In the genomic region with DNA sequence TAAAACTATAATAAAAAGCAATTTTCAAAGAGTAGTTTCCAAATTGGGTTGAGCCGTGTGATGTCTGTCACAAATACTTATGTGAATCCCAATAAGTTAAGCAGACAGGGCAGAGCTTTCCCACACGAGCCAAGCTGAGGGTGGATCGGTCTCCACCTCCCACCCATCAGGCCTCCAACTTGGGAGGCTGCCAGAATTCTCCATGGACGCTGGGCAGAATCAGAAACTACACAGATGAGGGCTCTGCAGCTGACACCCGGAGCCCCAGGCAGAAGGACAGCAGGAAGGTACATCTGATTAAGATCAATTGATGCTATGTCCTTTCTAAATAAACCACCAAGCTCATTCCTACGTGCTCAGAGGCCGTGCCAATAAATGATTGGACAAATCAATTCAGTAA, we compare ENCODE assay signal across 19 mouse cellular contexts. TPM values are rescaled to one million over a fixed set of nuclear protein-coding genes. Genes with fewer than 3 reads are reported as not detected.
DNase-seq lines count a peak whose midpoint lies in the region; ATAC-seq lines count a peak whose summit lies in the region.
"Had no signal": no experiment of that assay in that cellular context is flagged by ENCODE, and none has a peak within 500 bp of the region (broad histone marks: within the 10 kb centered on the region; RNA-seq: fewer than 3 reads in every experiment).

No protein-coding gene starts in this region.

- no peak overlapping the region for H3K4me2 ChIP-seq in midbrain, embryonic 13.5 days (replicated peaks)
- H3K4me2 ChIP-seq: hindbrain, embryonic 15.5 days; limb, embryonic 15.5 days; midbrain, embryonic 12.5 days; stomach, embryonic 15.5 days had no signal

- no peak overlapping the region for H3K4me3 ChIP-seq in heart, embryonic 10.5 days
- H3K4me3 ChIP-seq in midbrain, embryonic 10.5 days: no peak overlapping the region
- H3K4me3 ChIP-seq in midbrain, embryonic 13.5 days (replicated peaks): no peak overlapping the region
- H3K4me3 ChIP-seq: embryonic facial prominence, embryonic 10.5 days; erythroblast, embryonic 14.5 days; hindbrain, embryonic 15.5 days; limb, embryonic 15.5 days; midbrain, embryonic 12.5 days; myocyte; stomach, embryonic 15.5 days had no signal

- WGBS in heart, embryonic 10.5 days: 67% methylated on average over 7 of the region's 7 CpGs
- WGBS in midbrain, embryonic 10.5 days: 87% methylated on average over 7 of the region's 7 CpGs
- 69% methylated on average over 7 of the region's 7 CpGs for WGBS in midbrain, embryonic 13.5 days

- no peak for ATAC-seq in midbrain, embryonic 13.5 days

- DNase-seq in adrenal gland, postnatal 10 days: peak; percentile 33
- DNase-seq in adrenal gland, postnatal 4 days (ENCODE audit: low spot score in 2 of 2): no peak
- peak; percentile 40 for DNase-seq in heart, postnatal 4 days
- DNase-seq in heart, embryonic 10.5 days (ENCODE audit: low spot score): no peak
- DNase-seq in midbrain, embryonic 10.5 days (ENCODE audit: low spot score): no peak
- no peak for DNase-seq in T-cell, adult 2 months (ENCODE audit: low spot score)
- no peak for DNase-seq in Muller cell, postnatal 12 days (ENCODE audit: inconsistent ontology term)
- DNase-seq: cerebellum, adult 9-11 months; gastrocnemius, postnatal 10 days; layer of hippocampus, adult 9-11 months; spleen, adult 18-20 months had no signal

- no peak overlapping the region for H3K27ac ChIP-seq in heart, embryonic 10.5 days
- H3K27ac ChIP-seq in midbrain, embryonic 10.5 days (replicated peaks): 0 out of 2 replicates have a peak overlapping the region, but pooled peaks have one; percentile 35
- no peak overlapping the region for H3K27ac ChIP-seq in midbrain, embryonic 13.5 days
- H3K27ac ChIP-seq: hindbrain, embryonic 15.5 days; limb, embryonic 15.5 days; midbrain, embryonic 12.5 days; stomach, embryonic 15.5 days had no signal

- no peaks in the 10 kb centered on the region for H3K27me3 ChIP-seq in heart, embryonic 10.5 days (ENCODE audit: insufficient read depth, poor library complexity, severe bottlenecking)
- H3K27me3 ChIP-seq in midbrain, embryonic 10.5 days (ENCODE audit: low read depth, poor library complexity, severe bottlenecking): no peaks in the 10 kb centered on the region
- H3K27me3 ChIP-seq in midbrain, embryonic 13.5 days: no peaks in the 10 kb centered on the region
- H3K27me3 ChIP-seq: hindbrain, embryonic 15.5 days; limb, embryonic 15.5 days; midbrain, embryonic 12.5 days; stomach, embryonic 15.5 days had no signal

- peaks cover 32% of the 10 kb centered on the region for H3K4me1 ChIP-seq in heart, embryonic 10.5 days
- H3K4me1 ChIP-seq in midbrain, embryonic 10.5 days: peaks cover 28% of the 10 kb centered on the region
- peaks cover 16% of the 10 kb centered on the region for H3K4me1 ChIP-seq in midbrain, embryonic 13.5 days (replicated peaks)

- H3K36me3 ChIP-seq in heart, embryonic 10.5 days: no peaks in the 10 kb centered on the region
- no peaks in the 10 kb centered on the region for H3K36me3 ChIP-seq in midbrain, embryonic 10.5 days
- no peaks in the 10 kb centered on the region for H3K36me3 ChIP-seq in midbrain, embryonic 13.5 days
- H3K36me3 ChIP-seq: embryonic facial prominence, embryonic 10.5 days; hindbrain, embryonic 15.5 days; limb, embryonic 15.5 days; midbrain, embryonic 12.5 days; stomach, embryonic 15.5 days had no signal

- H3K9me3 ChIP-seq in heart, embryonic 10.5 days: no peaks in the 10 kb centered on the region
- H3K9me3 ChIP-seq in midbrain, embryonic 10.5 days (replicated peaks): no peaks in the 10 kb centered on the region
- H3K9me3 ChIP-seq in midbrain, embryonic 13.5 days: no peaks in the 10 kb centered on the region
- H3K9me3 ChIP-seq: embryonic facial prominence, embryonic 10.5 days; hindbrain, embryonic 15.5 days; limb, embryonic 15.5 days; midbrain, embryonic 12.5 days; stomach, embryonic 15.5 days had no signal

- H3K9ac ChIP-seq in midbrain, embryonic 13.5 days (replicated peaks): no peak overlapping the region
- H3K9ac ChIP-seq: hindbrain, embryonic 15.5 days; limb, embryonic 15.5 days; midbrain, embryonic 12.5 days; stomach, embryonic 15.5 days had no signal

RNA-seq across cellular contexts. Expression of a gene that starts 42.4 kb away (rescaled TPM):
- total RNA-seq in adrenal gland, postnatal 10 days (2021): 10 to 100 TPM; 21.8 to 25.0 TPM
- total RNA-seq in adrenal gland, postnatal 4 days (2021): 10 to 100 TPM; 27.9 to 33.5 TPM
- 10 to 100 TPM; 19.3 to 21.5 TPM for total RNA-seq in heart, postnatal 4 days (2021)
- polyA plus RNA-seq in heart, embryonic 10.5 days (2016; fragmentation: Nextera tagmentation; extraction: Ambion mirVana): 5.4 and 8.2 TPM in 2 replicates
- 6.6 and 6.8 TPM in 2 replicates for polyA plus RNA-seq in midbrain, embryonic 10.5 days (2016; fragmentation: Nextera tagmentation; extraction: Ambion mirVana)
- polyA plus RNA-seq in midbrain, embryonic 13.5 days (2015; fragmentation: Nextera tagmentation; extraction: Ambion mirVana): 8.5 and 11.0 TPM in 2 replicates
- polyA plus RNA-seq: erythroblast, embryonic 14.5 days had no signal

Comparison
In these comparisons a context has a peak if more than half of its experiments do, and no peak if none do; other contexts are left out.
1. DNase-seq: peak in adrenal gland, postnatal 10 days (single experiment) and heart, postnatal 4 days (single experiment); none in adrenal gland, postnatal 4 days (0 of 2), heart, embryonic 10.5 days (single experiment), midbrain, embryonic 10.5 days (single experiment), T-cell, adult 2 months (single experiment) and Muller cell, postnatal 12 days (single experiment).